Mouse (Mus musculus) hindbrain, embryonic 16.5 days (tissue): Measurements from ENCODE around the gene Synj2. TPM values are rescaled to one million over a fixed set of nuclear protein-coding genes. Genes with fewer than 3 reads are reported as not detected.
"Not testable (repeated sequence)": the region's sequence is repeated elsewhere in the genome, so short reads cannot be mapped to it uniquely, and the experiment has no call there.

Source experiments
- ATAC-seq: fragments of 200-750 bp; cut with Nextera tagmentation; 2 replicates; pipeline ENCODE4 v1.8.0; 2017; ENCODE audit warnings: moderate TSS enrichment, moderate library complexity
- H3K27ac ChIP-seq: fragments of 300-500 bp; sonication (generic); 2 replicates; pipeline ENCODE4 v1.5.1; 2014; ENCODE audit warnings: low read depth, mild to moderate bottlenecking, control low read depth, low read length, moderate library complexity
- H3K27me3 ChIP-seq: fragments of 300-500 bp; sonication (generic); replicated peaks from 2 replicates; pipeline ENCODE4 v1.6.1; 2014; ENCODE audit warnings: low read length; ENCODE audit not compliant: control insufficient read depth, insufficient read depth
- H3K36me3 ChIP-seq: fragments of 300-500 bp; sonication (generic); 2 replicates; pipeline ENCODE4 v1.6.1; 2014; ENCODE audit warnings: mild to moderate bottlenecking, low read length, moderate library complexity, mixed read lengths; ENCODE audit not compliant: control insufficient read depth, insufficient read depth
- H3K4me1 ChIP-seq: fragments of 300-500 bp; sonication (generic); 2 replicates; pipeline ENCODE4 v1.6.1; 2014; ENCODE audit warnings: low read depth, low read length; ENCODE audit not compliant: control insufficient read depth, insufficient read depth
- H3K4me2 ChIP-seq: fragments of 300-500 bp; sonication (generic); 2 replicates; pipeline ENCODE4 v1.6.1; 2014; ENCODE audit warnings: mild to moderate bottlenecking, low read length, control low read depth, moderate library complexity
- H3K4me3 ChIP-seq: fragments of 300-500 bp; sonication (generic); 2 replicates; pipeline ENCODE4 v1.5.1; 2014; ENCODE audit warnings: mild to moderate bottlenecking, low read length, control low read depth, moderate library complexity
- H3K9ac ChIP-seq: fragments of 300-500 bp; sonication (generic); 2 replicates; pipeline ENCODE4 v1.6.1; 2014; ENCODE audit warnings: low read depth, mild to moderate bottlenecking, control low read depth, low read length, moderate library complexity
- H3K9me3 ChIP-seq: fragments of 300-500 bp; sonication (generic); 2 replicates; pipeline ENCODE4 v1.6.1; 2014; ENCODE audit warnings: mild to moderate bottlenecking, low read length, moderate library complexity; ENCODE audit not compliant: control insufficient read depth
- WGBS: fragments of 180-500 bp; shearing (Covaris S2); extraction: QIAGEN DNeasy Blood & Tissue Kit; methylation state at CpG from one replicate; pipeline ENCODE4 v1.1.7; 2014; 5-methylcytosine and 5-hydroxymethylcytosine counted together
- polyA plus RNA-seq: library from polyadenylated mRNA; unstranded; fragments of >200 nt; fragmentation: Nextera tagmentation; extraction: Ambion mirVana; gene quantifications from 2 replicates; pipeline ENCODE4 v1.2.1, GENCODE M21; 2015

Gene Synj2
- polyA plus RNA-seq, 1 experiment from 2014 or later, result 1.9 TPM

- Histone ChIP-seq H3K4me1 (no peaks in the 10 kb centered on the region), H3K27me3 (no peaks in the 10 kb centered on the region), H3K4me2 (no peak overlapping the region), H3K9me3 (no peaks in the 10 kb centered on the region), H3K36me3 (no peaks in the 10 kb centered on the region), H3K9ac (no peak overlapping the region), H3K4me3 (no peak overlapping the region), H3K27ac (no peak overlapping the region)
- 55% methylated on average over 2 of the region's 2 CpGs for WGBS
- no peak for ATAC-seq
These were observed 78.7 kb downstream of the Synj2 start for GRCm38 (mm10) chr17:6019776-6020175.

- WGBS, result 59% methylated on average over 7 of the region's 7 CpGs
- Histone ChIP-seq H3K27ac (no peak overlapping the region), H3K9ac (no peak overlapping the region), H3K4me3 (no peak overlapping the region), H3K27me3 (no peaks in the 10 kb centered on the region), H3K9me3 (no peaks in the 10 kb centered on the region), H3K36me3 (no peaks in the 10 kb centered on the region), H3K4me1 (no peaks in the 10 kb centered on the region), H3K4me2 (no peak overlapping the region)
- ATAC-seq, result no peak
These were observed 79.6 kb downstream of the Synj2 start for GRCm38 (mm10) chr17:6020636-6021035.

- peak overlapping the region; percentile 19; the same call in 1 of the 2 replicates for H3K4me3 ChIP-seq
- not testable (repeated sequence) for H3K27me3 ChIP-seq, H3K9me3 ChIP-seq, H3K36me3 ChIP-seq, H3K4me1 ChIP-seq, H3K27ac ChIP-seq, H3K9ac ChIP-seq
- H3K4me2 ChIP-seq, result peak overlapping the region; percentile 44
- ATAC-seq, result peak; percentile 66
- WGBS, result 53% methylated on average over 5 of the region's 5 CpGs
These were observed 80.3 kb downstream of the Synj2 start for GRCm38 (mm10) chr17:6021374-6021789.

GRCm38 (mm10) chr17:6025831-6026230 is 84.8 kb downstream of the Synj2 start:
- Histone ChIP-seq H3K9ac (no peak overlapping the region), H3K27me3 (no peaks in the 10 kb centered on the region), H3K9me3 (no peaks in the 10 kb centered on the region), H3K4me2 (no peak overlapping the region), H3K4me1 (no peaks in the 10 kb centered on the region), H3K4me3 (no peak overlapping the region), H3K36me3 (no peaks in the 10 kb centered on the region; the same call in 1 of the 2 replicates), H3K27ac (no peak overlapping the region)
- 84% methylated on average over 7 of the region's 7 CpGs for WGBS
- ATAC-seq, result no peak

- no peak for ATAC-seq
- H3K27ac ChIP-seq, result no peak overlapping the region
- no peaks in the 10 kb centered on the region for H3K9me3 ChIP-seq
- H3K27me3 ChIP-seq, result no peaks in the 10 kb centered on the region
- WGBS, result 34% methylated on average over 8 of the region's 8 CpGs
- H3K4me2 ChIP-seq, result no peak overlapping the region
- H3K4me1 ChIP-seq, result no peaks in the 10 kb centered on the region
- H3K4me3 ChIP-seq, result no peak overlapping the region
- H3K9ac ChIP-seq, result no peak overlapping the region
- H3K36me3 ChIP-seq, result no peaks in the 10 kb centered on the region
These were observed 94.6 kb downstream of the Synj2 start for GRCm38 (mm10) chr17:6035661-6036060.

- no peak for ATAC-seq
- Histone ChIP-seq H3K9me3 (no peaks in the 10 kb centered on the region), H3K4me3 (no peak overlapping the region), H3K27me3 (no peaks in the 10 kb centered on the region), H3K36me3 (no peaks in the 10 kb centered on the region), H3K4me1 (no peaks in the 10 kb centered on the region), H3K27ac (no peak overlapping the region), H3K9ac (no peak overlapping the region), H3K4me2 (no peak overlapping the region)
- WGBS, result 86% methylated on average over 8 of the region's 8 CpGs
These were observed 95.4 kb downstream of the Synj2 start for GRCm38 (mm10) chr17:6036458-6036857.

GRCm38 (mm10) chr17:6036872-6037271 is 95.8 kb downstream of the Synj2 start:
- no peak for ATAC-seq
- Histone ChIP-seq H3K36me3 (no peaks in the 10 kb centered on the region), H3K4me2 (no peak overlapping the region), H3K9me3 (no peaks in the 10 kb centered on the region), H3K27ac (no peak overlapping the region), H3K27me3 (no peaks in the 10 kb centered on the region), H3K4me3 (no peak overlapping the region), H3K9ac (no peak overlapping the region), H3K4me1 (no peaks in the 10 kb centered on the region)
- 87% methylated on average over 11 of the region's 11 CpGs for WGBS

- Histone ChIP-seq H3K27me3 (no peaks in the 10 kb centered on the region), H3K9ac (no peak overlapping the region), H3K4me2 (no peak overlapping the region), H3K4me3 (no peak overlapping the region), H3K4me1 (no peaks in the 10 kb centered on the region), H3K36me3 (peaks cover 6% of the 10 kb centered on the region), H3K9me3 (no peaks in the 10 kb centered on the region), H3K27ac (no peak overlapping the region)
- ATAC-seq, result no peak
- WGBS, result 89% methylated on average over 10 of the region's 10 CpGs
These were observed 96.4 kb downstream of the Synj2 start for GRCm38 (mm10) chr17:6037507-6037906.

GRCm38 (mm10) chr17:6052801-6053200 is 111.7 kb downstream of the Synj2 start:
- Histone ChIP-seq H3K9me3 (no peaks in the 10 kb centered on the region), H3K9ac (no peak overlapping the region), H3K4me2 (no peak overlapping the region), H3K4me3 (no peak overlapping the region), H3K27ac (no peak overlapping the region), H3K36me3 (peaks cover 9% of the 10 kb centered on the region; the same call in 1 of the 2 replicates), H3K4me1 (no peaks in the 10 kb centered on the region), H3K27me3 (no peaks in the 10 kb centered on the region)
- 53% methylated on average over 4 of the region's 4 CpGs for WGBS
- ATAC-seq, result no peak

- H3K4me2 ChIP-seq, result no peak overlapping the region
- H3K27ac ChIP-seq, result no peak overlapping the region
- H3K4me3 ChIP-seq, result no peak overlapping the region
- no peak overlapping the region for H3K9ac ChIP-seq
- H3K9me3 ChIP-seq, result no peaks in the 10 kb centered on the region
- no peak for ATAC-seq
- no peaks in the 10 kb centered on the region for H3K27me3 ChIP-seq
- no peaks in the 10 kb centered on the region for H3K4me1 ChIP-seq
- 22% methylated on average over 5 of the region's 5 CpGs for WGBS
- peaks cover 5% of the 10 kb centered on the region; the same call in 1 of the 2 replicates for H3K36me3 ChIP-seq
These were observed 113.9 kb downstream of the Synj2 start for GRCm38 (mm10) chr17:6054934-6055355.
